Mouse (Mus musculus) bone marrow, adult 2 months (tissue): Measurements from ENCODE around the gene Otc. TPM values are rescaled to one million over a fixed set of nuclear protein-coding genes. Genes with fewer than 3 reads are reported as not detected.

Experiments
- H3K27ac ChIP-seq: fragments of 200-500 bp; 2 replicates; pipeline ENCODE4 v1.5.1; 2012; ENCODE audit warnings: low read depth, mild to moderate bottlenecking, control low read depth, inconsistent platforms, low read length; ENCODE audit not compliant: control insufficient read depth, poor library complexity, insufficient read depth
- H3K4me1 ChIP-seq: fragments of 200-500 bp; 2 replicates; pipeline ENCODE4 v1.6.1; 2011; ENCODE audit warnings: low read length; ENCODE audit not compliant: control insufficient read depth, insufficient read depth
- H3K4me3 ChIP-seq: fragments of 200-500 bp; replicated peaks from 2 replicates; pipeline ENCODE3; 2011; ENCODE audit warnings: mild to moderate bottlenecking, low read depth, low read length, control low read depth; ENCODE audit not compliant: control insufficient read depth
- CTCF ChIP-seq: fragments of 200-500 bp; IDR thresholded peaks from 2 replicates; pipeline ENCODE4 v1.5.1; 2011; ENCODE audit warnings: low read length, control low read depth; ENCODE audit not compliant: control insufficient read depth, insufficient read depth
- POLR2A ChIP-seq: fragments of 200-500 bp; IDR thresholded peaks from 2 replicates; pipeline ENCODE4 v1.6.1; 2011; ENCODE audit warnings: low read depth, mild to moderate bottlenecking, control low read depth, low read length, borderline replicate concordance; ENCODE audit not compliant: control insufficient read depth
- WGBS: fragments of 180-500 bp; shearing (Covaris S2); methylation state at CpG from one replicate; pipeline ENCODE4 v1.1.7; 2018; 5-methylcytosine and 5-hydroxymethylcytosine counted together
- polyA plus RNA-seq: library from polyadenylated mRNA; stranded (reverse); fragments of >200 nt; gene quantifications from 2 replicates; pipeline ENCODE4 v1.2.4, GENCODE M21; 2011; ENCODE audit warnings: low replicate concordance; ENCODE audit not compliant: missing spikeins, insufficient read depth, insufficient read length

Otc gene
- polyA plus RNA-seq, 1 experiment: 0.87 TPM

DNA sequence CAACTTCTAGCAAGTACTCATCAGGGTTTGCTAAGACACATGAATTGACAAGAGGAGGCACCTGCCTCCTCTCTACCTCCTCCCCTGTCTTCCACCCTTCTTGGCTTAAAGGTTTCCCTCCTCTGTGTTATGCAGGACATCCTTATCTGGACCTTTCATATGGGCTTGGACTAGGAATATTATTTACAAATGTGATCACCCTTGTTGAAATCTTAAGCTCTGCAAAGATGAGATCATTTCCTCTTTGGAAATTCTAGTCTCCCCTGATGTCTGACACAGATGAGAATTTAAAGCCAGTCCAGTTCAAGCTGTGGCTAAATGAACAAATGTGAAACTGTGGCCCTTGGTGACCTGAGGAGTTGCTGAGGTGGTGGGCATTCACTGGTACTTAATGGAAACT, 748 bp upstream of the Otc start:
- TF ChIP-seq CTCF (no peak), POLR2A (no peak)
- Histone ChIP-seq H3K27ac (no peak overlapping the region), H3K4me3 (no peak overlapping the region), H3K4me1 (no peaks in the 10 kb centered on the region)

DNA sequence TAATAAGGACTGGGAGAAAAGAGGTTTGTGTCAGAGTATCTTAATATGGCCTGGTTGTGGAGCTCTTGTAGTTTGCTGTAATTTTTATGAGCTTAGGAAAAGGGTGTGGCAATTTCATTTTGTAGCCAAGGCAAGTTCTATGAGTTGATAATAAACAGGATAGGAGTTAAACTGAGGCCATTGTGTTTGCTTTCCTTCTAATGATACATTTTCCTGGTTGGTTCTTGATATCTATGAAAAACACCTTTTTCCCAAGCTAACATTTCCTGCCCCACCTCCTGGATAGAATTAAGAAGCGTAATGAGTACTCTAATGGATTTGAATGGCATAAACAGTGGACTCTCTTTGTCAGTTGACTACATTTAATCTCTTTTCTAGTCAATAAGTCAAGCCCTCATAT, 5.7 kb downstream of the Otc start:
- Histone ChIP-seq H3K4me1 (no peaks in the 10 kb centered on the region), H3K27ac (no peak overlapping the region), H3K4me3 (no peak overlapping the region)
- no peak for TF ChIP-seq POLR2A
- no peak for TF ChIP-seq CTCF
- WGBS: 71% methylated on average over 1 of the region's 1 CpGs

DNA sequence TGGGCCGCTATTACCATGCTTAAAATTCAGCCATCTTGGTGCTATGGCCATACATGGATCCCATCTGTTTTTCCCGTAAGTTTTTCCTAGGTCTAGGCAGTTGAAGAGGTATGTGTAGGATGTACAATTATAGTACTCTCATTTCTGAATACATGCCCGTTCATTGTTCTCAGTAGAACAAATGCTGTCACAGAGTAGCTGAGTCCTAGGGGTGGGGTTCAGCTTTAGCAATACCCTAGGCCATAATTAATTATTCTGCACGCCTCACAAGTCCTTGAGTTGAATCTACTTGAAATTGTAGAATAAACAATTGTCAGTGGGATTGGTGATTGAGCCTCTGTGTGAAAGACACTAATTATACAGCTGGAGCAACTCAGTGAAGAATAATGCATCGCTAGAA, 6.2 kb downstream of the Otc start:
- Histone ChIP-seq H3K27ac (no peak overlapping the region), H3K4me1 (no peaks in the 10 kb centered on the region), H3K4me3 (no peak overlapping the region)
- WGBS: 68% methylated on average over 5 of the region's 5 CpGs
- TF ChIP-seq POLR2A: no peak
- TF ChIP-seq CTCF: no peak

DNA sequence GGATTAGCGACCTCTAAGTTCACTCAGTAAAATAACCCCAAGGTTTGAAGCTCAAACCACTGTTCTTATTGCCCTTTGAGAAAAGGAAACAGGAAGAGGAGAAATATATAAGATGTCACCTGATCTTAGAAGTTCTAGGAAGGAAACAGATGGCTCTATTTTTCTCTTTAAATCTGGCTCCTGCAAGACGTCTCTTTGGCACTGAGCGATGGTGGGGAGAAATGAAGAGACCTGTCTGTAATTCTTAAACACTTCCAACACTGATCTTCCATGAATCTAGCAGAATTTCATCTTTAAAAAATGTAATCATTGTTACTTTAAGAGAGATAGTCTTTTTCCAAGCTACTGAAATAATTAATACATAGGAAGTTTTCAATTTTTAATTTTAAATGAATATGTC, 16.2 kb downstream of the Otc start:
- WGBS: 41% methylated on average over 3 of the region's 3 CpGs
- TF ChIP-seq POLR2A: no peak
- no peak for TF ChIP-seq CTCF
- no peak overlapping the region for H3K4me3 ChIP-seq

DNA sequence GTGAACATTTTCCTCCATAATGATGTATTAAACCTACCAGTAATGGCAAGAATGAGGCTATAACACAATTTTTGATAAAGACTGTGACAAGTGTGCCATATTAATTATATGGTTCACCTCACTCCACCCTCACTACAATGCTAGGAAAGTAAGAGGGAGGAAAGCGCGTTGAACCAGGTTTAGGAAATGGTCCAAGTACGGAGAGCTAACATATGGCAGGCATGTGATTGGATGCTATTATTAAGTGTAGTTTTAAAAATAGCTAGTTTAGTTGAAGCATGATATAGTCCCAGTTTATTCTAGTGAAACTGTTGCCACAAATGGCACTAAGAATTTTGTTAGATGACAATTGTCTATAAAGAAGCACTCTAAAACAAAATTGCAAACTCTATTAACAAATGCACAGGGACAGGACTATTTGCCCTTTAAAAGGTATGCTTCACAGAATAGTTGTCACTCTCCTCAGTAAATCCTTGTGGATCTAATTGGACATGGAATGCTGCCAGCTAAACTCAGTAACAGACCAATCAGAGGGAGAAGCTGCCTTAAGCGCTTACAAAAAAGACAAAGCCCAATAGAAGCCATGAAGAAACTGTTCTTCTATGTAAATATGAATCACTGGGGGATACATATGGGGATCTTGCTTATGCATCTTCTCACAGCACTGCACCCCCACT, 16.8 kb downstream of the Otc start:
- no peak overlapping the region for H3K4me3 ChIP-seq
- 91% methylated on average over 4 of the region's 4 CpGs for WGBS
- no peak overlapping the region for H3K27ac ChIP-seq
- TF ChIP-seq CTCF: no peak
- TF ChIP-seq POLR2A: no peak
- H3K4me1 ChIP-seq: no peaks in the 10 kb centered on the region

More for the DNA sequence above, 16.2 kb downstream of the Otc start:
- Histone ChIP-seq H3K4me1 (no peaks in the 10 kb centered on the region), H3K27ac (no peak overlapping the region)

DNA sequence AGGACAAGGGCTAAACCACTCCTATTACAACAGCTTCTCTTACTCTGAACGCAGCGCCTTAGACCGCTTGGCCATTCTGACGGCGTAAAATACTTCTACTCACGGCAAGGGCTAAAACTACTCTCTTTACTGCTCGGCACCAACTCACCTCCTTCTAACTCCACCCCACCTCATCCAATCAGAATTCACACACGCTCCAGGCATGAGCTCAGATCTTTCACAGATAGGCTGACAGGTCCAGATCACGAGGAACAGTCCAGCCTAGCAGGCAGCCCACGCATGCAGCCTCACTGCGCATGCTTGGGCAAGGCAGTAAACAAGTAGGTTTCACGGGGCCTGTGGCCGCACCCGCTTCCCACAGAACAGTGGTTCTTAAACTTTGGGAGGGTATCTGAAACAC, 45.2 kb downstream of the Otc start:
- Histone ChIP-seq H3K4me3 (no peak overlapping the region), H3K27ac (no peak overlapping the region), H3K4me1 (no peaks in the 10 kb centered on the region)
- TF ChIP-seq CTCF (no peak), POLR2A (no peak)
- WGBS: 88% methylated on average over 14 of the region's 14 CpGs

DNA sequence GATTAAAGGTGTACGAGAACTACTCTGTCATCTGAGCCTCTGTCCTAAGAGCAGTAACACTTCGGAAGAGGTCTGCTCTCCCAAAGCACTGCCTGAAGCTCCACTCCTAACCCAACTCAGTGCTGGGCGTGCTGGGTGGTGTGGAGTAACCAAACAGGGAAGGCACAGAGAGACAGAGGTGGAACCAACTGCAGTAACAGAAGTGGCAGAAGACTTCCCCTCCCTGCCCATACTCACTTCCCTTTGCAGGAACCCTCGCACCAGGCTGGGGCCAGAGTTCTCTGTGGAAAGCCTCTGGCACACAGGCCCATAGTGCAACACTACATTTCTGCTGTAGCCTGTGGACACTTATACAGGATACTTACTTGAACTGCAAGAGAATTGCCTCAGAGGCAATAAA, 66.1 kb downstream of the Otc start:
- no peak overlapping the region for H3K27ac ChIP-seq
- WGBS: 32% methylated on average over 4 of the region's 4 CpGs
- no peaks in the 10 kb centered on the region for H3K4me1 ChIP-seq
- TF ChIP-seq POLR2A: no peak
- no peak for TF ChIP-seq CTCF
- H3K4me3 ChIP-seq: no peak overlapping the region

DNA sequence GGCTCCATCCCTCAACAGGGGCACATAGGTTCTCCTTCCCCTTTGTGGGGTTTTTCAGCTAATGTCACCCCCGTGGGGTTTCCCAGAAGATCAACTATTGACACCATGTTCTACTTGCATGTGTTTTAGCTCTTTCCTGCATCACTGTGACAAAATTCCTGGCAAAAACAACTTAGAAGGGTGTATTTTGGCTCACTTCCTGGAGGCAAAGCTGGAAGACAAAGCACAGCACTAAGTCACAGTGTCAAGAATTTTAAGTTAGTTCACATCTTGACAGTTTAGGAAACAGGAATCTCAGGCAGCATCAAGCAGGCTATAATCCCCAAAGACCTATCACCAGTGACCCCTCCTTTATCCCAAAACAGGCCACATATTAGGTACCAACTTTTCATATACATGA, 78.1 kb downstream of the Otc start:
- Histone ChIP-seq H3K4me3 (no peak overlapping the region), H3K27ac (no peak overlapping the region), H3K4me1 (no peaks in the 10 kb centered on the region)
- 69% methylated on average over 1 of the region's 1 CpGs for WGBS
- TF ChIP-seq CTCF: no peak
- no peak for TF ChIP-seq POLR2A

DNA sequence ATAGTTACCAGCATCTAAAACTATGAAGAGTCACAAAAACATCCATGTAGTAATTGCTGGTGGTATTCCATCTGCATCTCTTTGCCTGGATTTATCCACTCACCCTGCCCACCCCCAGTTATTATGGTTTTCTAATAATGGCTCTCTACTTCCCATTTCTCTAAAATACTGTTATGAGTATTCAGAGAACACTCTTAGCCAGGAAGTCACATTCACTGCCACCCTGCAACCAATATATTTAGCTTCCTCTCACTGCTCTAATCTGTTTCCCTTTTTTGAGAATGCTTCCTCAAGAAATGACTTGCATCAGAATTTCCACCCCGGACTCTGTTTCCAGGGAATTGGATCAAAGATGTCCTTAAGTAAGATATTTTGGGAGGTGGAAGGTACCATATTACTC, 79.6 kb downstream of the Otc start:
- Histone ChIP-seq H3K4me1 (no peaks in the 10 kb centered on the region), H3K27ac (no peak overlapping the region), H3K4me3 (no peak overlapping the region)
- 20% methylated on average over 1 of the region's 1 CpGs for WGBS
- TF ChIP-seq CTCF (no peak), POLR2A (no peak)
